ENCODE assay signal across 14 mouse cellular contexts in genomic region chr8:122641406-122641805, GRCm38 (mm10). TPM values are rescaled to one million over a fixed set of nuclear protein-coding genes. Genes with fewer than 3 reads are reported as not detected.
DNase-seq lines count a peak whose midpoint lies in the region; ATAC-seq and TF ChIP-seq lines count a peak whose summit lies in the region.
"Had no signal": no experiment of that assay in that cellular context is flagged by ENCODE, and none has a peak within 500 bp of the region (broad histone marks: within the 10 kb centered on the region; RNA-seq: fewer than 3 reads in every experiment).

No protein-coding gene starts in this region.

- peak; percentile 30; the same call in 1 of the 2 replicates for ATAC-seq in forebrain, embryonic 14.5 days
- ATAC-seq in forebrain, embryonic 12.5 days (ENCODE audit: low FRiP score) = no peak
- ATAC-seq in frontal cortex, adult (ENCODE audit: low TSS enrichment) = peak; percentile 72
- ATAC-seq: intestine, embryonic 15.5 days; liver, postnatal 0 days had no signal

- peaks cover 42% of the 10 kb centered on the region for H3K36me3 ChIP-seq in forebrain, embryonic 14.5 days (ENCODE audit: control insufficient read depth, insufficient read depth, low read length)
- H3K36me3 ChIP-seq in forebrain, embryonic 12.5 days (replicated peaks) = peaks cover 9% of the 10 kb centered on the region
- H3K36me3 ChIP-seq in myocyte (ENCODE audit: control insufficient read depth, insufficient read depth) = no peaks in the 10 kb centered on the region
- H3K36me3 ChIP-seq in heart, adult 2 months (ENCODE audit: control insufficient read depth, insufficient read depth, low read length) = no peaks in the 10 kb centered on the region
- H3K36me3 ChIP-seq: intestine, embryonic 15.5 days had no signal

- DNase-seq in forebrain, embryonic 14.5 days (ENCODE audit: low spot score) = peak; percentile 60
- DNase-seq in layer of hippocampus, postnatal 14 days (ENCODE audit: low spot score in 2 of 2) = peak; percentile 66 to 85
- DNase-seq in thymus, postnatal 10 days (ENCODE audit: low spot score in 2 of 2) = no peak
- DNase-seq in heart, postnatal 36 days = no peak
- no peak for DNase-seq in heart, adult 2 months
- DNase-seq: liver, postnatal 0 days had no signal

- TF ChIP-seq POLR2A in myocyte (IDR thresholded peaks at IDR 0.05; ENCODE audit: insufficient read length, low read depth) = peak; percentile 15
- no peak for TF ChIP-seq POLR2A in heart, adult 2 months (IDR thresholded peaks at IDR 0.05; ENCODE audit: insufficient read depth, low read depth, low read length)

- H3K79me2 ChIP-seq in myocyte (ENCODE audit: control insufficient read depth, insufficient read depth) = no peaks in the 10 kb centered on the region
- H3K79me2 ChIP-seq in heart, adult 2 months (replicated peaks; ENCODE audit: control insufficient read depth, insufficient read depth, low read length) = no peaks in the 10 kb centered on the region

- WGBS in forebrain, embryonic 14.5 days = 85% methylated on average over 15 of the region's 15 CpGs
- WGBS in forebrain, embryonic 12.5 days = 92% methylated on average over 15 of the region's 15 CpGs
- 91% methylated on average over 15 of the region's 15 CpGs for WGBS in heart, adult 2 months

- H3K9ac ChIP-seq in forebrain, embryonic 14.5 days (ENCODE audit: low read length) = no peak overlapping the region
- no peak overlapping the region for H3K9ac ChIP-seq in forebrain, embryonic 12.5 days
- no peak overlapping the region for H3K9ac ChIP-seq in heart, adult 2 months (ENCODE audit: low read depth, low read length)
- H3K9ac ChIP-seq: intestine, embryonic 15.5 days; liver, postnatal 0 days; midbrain, embryonic 12.5 days; neural tube, embryonic 12.5 days had no signal

- no peaks in the 10 kb centered on the region for H3K9me3 ChIP-seq in forebrain, embryonic 14.5 days (replicated peaks; ENCODE audit: control insufficient read depth, low read length)
- H3K9me3 ChIP-seq in forebrain, embryonic 12.5 days = no peaks in the 10 kb centered on the region
- H3K9me3 ChIP-seq: G1E; intestine, embryonic 15.5 days; midbrain, embryonic 12.5 days; neural tube, embryonic 12.5 days had no signal

- H3K27ac ChIP-seq in forebrain, embryonic 14.5 days (ENCODE audit: low read depth, low read length) = no peak overlapping the region; the same call in 1 of the 2 replicates
- H3K27ac ChIP-seq in forebrain, embryonic 12.5 days = no peak overlapping the region
- no peak overlapping the region; the same call in 1 of the 2 replicates for H3K27ac ChIP-seq in heart, adult 2 months
- H3K27ac ChIP-seq: intestine, embryonic 15.5 days; midbrain, embryonic 12.5 days; neural tube, embryonic 12.5 days had no signal

- peaks cover 9% of the 10 kb centered on the region for H3K4me1 ChIP-seq in forebrain, embryonic 14.5 days (ENCODE audit: control insufficient read depth, insufficient read depth, low read length)
- peaks cover 18% of the 10 kb centered on the region for H3K4me1 ChIP-seq in forebrain, embryonic 12.5 days
- H3K4me1 ChIP-seq in heart, adult 2 months (ENCODE audit: control insufficient read depth, insufficient read depth, low read length) = peaks cover 12% of the 10 kb centered on the region

- H3K4me3 ChIP-seq in forebrain, embryonic 14.5 days (ENCODE audit: low read depth, low read length) = no peak overlapping the region
- no peak overlapping the region for H3K4me3 ChIP-seq in forebrain, embryonic 12.5 days (replicated peaks)
- H3K4me3 ChIP-seq in myocyte = no peak overlapping the region
- H3K4me3 ChIP-seq in heart, adult 2 months = no peak overlapping the region
- H3K4me3 ChIP-seq: intestine, embryonic 15.5 days; midbrain, embryonic 12.5 days; neural tube, embryonic 12.5 days had no signal

- no peak for TF ChIP-seq CTCF in heart, adult 2 months (IDR thresholded peaks at IDR 0.05)

- TF ChIP-seq EP300 in heart, adult 2 months (IDR thresholded peaks at IDR 0.05; ENCODE audit: insufficient read depth, low read depth, low read length) = no peak

- no peaks in the 10 kb centered on the region for H3K27me3 ChIP-seq in forebrain, embryonic 14.5 days (replicated peaks; ENCODE audit: control insufficient read depth, insufficient read depth, low read length)
- peaks cover 12% of the 10 kb centered on the region; the same call in 1 of the 2 replicates for H3K27me3 ChIP-seq in forebrain, embryonic 12.5 days
- no peaks in the 10 kb centered on the region for H3K27me3 ChIP-seq in myocyte (ENCODE audit: control insufficient read depth, insufficient read depth, insufficient read length)
- no peaks in the 10 kb centered on the region for H3K27me3 ChIP-seq in heart, adult 2 months (ENCODE audit: control insufficient read depth, insufficient read depth, low read length)
- H3K27me3 ChIP-seq: intestine, embryonic 15.5 days; midbrain, embryonic 12.5 days; neural tube, embryonic 12.5 days had no signal

- H3ac ChIP-seq in myocyte (ENCODE audit: control insufficient read depth, insufficient read length) = no peak overlapping the region

- H3K4me2 ChIP-seq in forebrain, embryonic 14.5 days (ENCODE audit: low read length) = no peak overlapping the region
- H3K4me2 ChIP-seq in forebrain, embryonic 12.5 days = no peak overlapping the region
- H3K4me2 ChIP-seq in myocyte (ENCODE audit: low read depth) = no peak overlapping the region
- H3K4me2 ChIP-seq: intestine, embryonic 15.5 days; midbrain, embryonic 12.5 days; neural tube, embryonic 12.5 days had no signal

- intact Hi-C loops in heart, postnatal 36 days (cut with DNase I) = no loop called here
- intact Hi-C loops in heart, adult 2 months (cut with DNase I) = loop anchor here (2.0 kb wide), 1 partner anchor 37 kb away; no protein-coding TSS in a partner anchor

TF ChIP-seq in myocyte, 11 proteins besides CTCF, POLR2A, EP300 and RAD21:
- TF ChIP-seq POLR2AphosphoS2 (IDR thresholded peaks at IDR 0.05; ENCODE audit: insufficient read length, low read depth) (no peak), REST (IDR thresholded peaks at IDR 0.05; ENCODE audit: insufficient read depth, insufficient read length) (no peak), MYOG (IDR thresholded peaks at IDR 0.05; ENCODE audit: control insufficient read depth in 1 of 3, insufficient read depth in 1 of 3, insufficient read length in 2 of 3, low read depth in 2 of 3) (peak in 1 of 3 experiments; percentile 7), E2F4 (IDR thresholded peaks at IDR 0.05; ENCODE audit: insufficient read depth) (no peak), MAX (IDR thresholded peaks at IDR 0.05; ENCODE audit: low read depth) (no peak), SRF (IDR thresholded peaks at IDR 0.05; ENCODE audit: control insufficient read depth, insufficient read length, low read depth) (no peak), USF1 (IDR thresholded peaks at IDR 0.05; ENCODE audit: low read depth) (no peak), MYOD1 (IDR thresholded peaks at IDR 0.05; ENCODE audit: control insufficient read depth in 1 of 3, insufficient read length in 2 of 3, low read depth in 2 of 3) (peak in 1 of 3 experiments; percentile 29), TCF3 (IDR thresholded peaks at IDR 0.05; ENCODE audit: insufficient read length, low read depth) (no peak), CEBPB (IDR thresholded peaks at IDR 0.05; ENCODE audit: insufficient read depth, poor library complexity, severe bottlenecking) (no peak), TCF12 (IDR thresholded peaks at IDR 0.05; ENCODE audit: insufficient read depth, poor library complexity, severe bottlenecking) (no peak)

RNA-seq across cellular contexts. Expression of gene Pabpn1l, which starts 18.9 kb away (rescaled TPM):
- not detected in 2 replicates for polyA plus RNA-seq in forebrain, embryonic 14.5 days (2014; fragmentation: Nextera tagmentation; extraction: Ambion mirVana)
- polyA plus RNA-seq in forebrain, embryonic 12.5 days (2016; fragmentation: Nextera tagmentation; extraction: Ambion mirVana) = not detected in 2 replicates
- total RNA-seq in layer of hippocampus, postnatal 14 days (2021) = not detected
- 0.55 TPM for polyA plus RNA-seq in myocyte (2012; fragmentation: generic; extraction: Trizol)
- not detected for total RNA-seq in heart, postnatal 36 days (2021)
- under 1 TPM in 1 of 2 experiments, not detected in 1; 0.52 TPM for total RNA-seq in heart, adult 2 months (2021)
- polyA plus RNA-seq in heart, adult 2 months (2012; rRNA removed) = 0.10 TPM in 1 of 2 replicates, not detected in the other
- total RNA-seq: heart, postnatal 10 days had no signal
- polyA plus RNA-seq: G1E; intestine, embryonic 15.5 days; liver, postnatal 0 days; midbrain, embryonic 12.5 days; neural tube, embryonic 12.5 days had no signal

RNA-seq across cellular contexts. Expression of gene Trappc2l, which starts 30.0 kb away (rescaled TPM):
- polyA plus RNA-seq in forebrain, embryonic 14.5 days (2014; fragmentation: Nextera tagmentation; extraction: Ambion mirVana) = 111 and 150 TPM in 2 replicates
- polyA plus RNA-seq in forebrain, embryonic 12.5 days (2016; fragmentation: Nextera tagmentation; extraction: Ambion mirVana) = 42.2 and 44.2 TPM in 2 replicates
- total RNA-seq in layer of hippocampus, postnatal 14 days (2021) = 10 to 100 TPM; 75.0 to 78.4 TPM
- 95.7 TPM for polyA plus RNA-seq in myocyte (2012; fragmentation: generic; extraction: Trizol)
- total RNA-seq in heart, postnatal 36 days (2021) = 10 to 100 TPM; 65.8 to 67.9 TPM
- 10 to 100 TPM; 58.6 to 65.4 TPM for total RNA-seq in heart, adult 2 months (2021)
- polyA plus RNA-seq in heart, adult 2 months (2012; rRNA removed) = 161 and 207 TPM in 2 replicates

RNA-seq across cellular contexts. Expression of gene Galns, which starts 30.1 kb away (rescaled TPM):
- polyA plus RNA-seq in forebrain, embryonic 14.5 days (2014; fragmentation: Nextera tagmentation; extraction: Ambion mirVana) = 3.5 and 4.3 TPM in 2 replicates
- 4.2 and 5.0 TPM in 2 replicates for polyA plus RNA-seq in forebrain, embryonic 12.5 days (2016; fragmentation: Nextera tagmentation; extraction: Ambion mirVana)
- total RNA-seq in layer of hippocampus, postnatal 14 days (2021) = 10 to 100 TPM; 10.9 to 11.0 TPM
- polyA plus RNA-seq in myocyte (2012; fragmentation: generic; extraction: Trizol) = 17.6 TPM
- 1 to 10 TPM; 3.1 to 3.5 TPM for total RNA-seq in heart, postnatal 36 days (2021)
- total RNA-seq in heart, adult 2 months (2021) = 1 to 10 TPM; 3.1 to 3.2 TPM
- polyA plus RNA-seq in heart, adult 2 months (2012; rRNA removed) = 4.9 and 5.0 TPM in 2 replicates

RNA-seq across cellular contexts. Expression of gene Cbfa2t3, which starts 57.5 kb away (rescaled TPM):
- 10.4 and 11.5 TPM in 2 replicates for polyA plus RNA-seq in forebrain, embryonic 14.5 days (2014; fragmentation: Nextera tagmentation; extraction: Ambion mirVana)
- polyA plus RNA-seq in forebrain, embryonic 12.5 days (2016; fragmentation: Nextera tagmentation; extraction: Ambion mirVana) = 12.2 and 12.4 TPM in 2 replicates
- 10 to 100 TPM; 25.1 to 28.7 TPM for total RNA-seq in layer of hippocampus, postnatal 14 days (2021)
- 29.5 TPM for polyA plus RNA-seq in myocyte (2012; fragmentation: generic; extraction: Trizol)
- 10 to 100 TPM; 19.7 to 23.0 TPM for total RNA-seq in heart, postnatal 36 days (2021)
- total RNA-seq in heart, adult 2 months (2021) = 10 to 100 TPM; 21.8 to 22.3 TPM
- polyA plus RNA-seq in heart, adult 2 months (2012; rRNA removed) = 10.2 and 10.9 TPM in 2 replicates

Comparison
In these comparisons a context has a peak if more than half of its experiments do, and no peak if none do; other contexts are left out.
1. DNase-seq: peak in forebrain, embryonic 14.5 days (single experiment) and layer of hippocampus, postnatal 14 days (2 of 2); none in thymus, postnatal 10 days (0 of 2), heart, postnatal 36 days (0 of 2) and heart, adult 2 months (0 of 2).